Mouse (Mus musculus) megakaryocyte progenitor cell, adult 5-6 weeks (primary cell): ENCODE measurements around the gene Guca1b. TPM values are rescaled to one million over a fixed set of nuclear protein-coding genes. Genes with fewer than 3 reads are reported as not detected.

Experiments
- ATAC-seq: replicated peaks from 2 replicates; pipeline ENCODE4 v1.8.0; 2016; ENCODE audit warnings: mild to moderate bottlenecking, moderate TSS enrichment, inconsistent platforms; ENCODE audit not compliant: poor library complexity
- total RNA-seq, 2 experiments: library from RNA; stranded (forward) in 1 of 2; stranded (reverse) in 1 of 2; fragments of 157-497, 149-512 nt in 1 of 2; fragments of 200-1000 nt in 1 of 2; gene quantifications; 2 replicates each; pipeline versions ENCODE4 v1.2.3 to v1.2.4; 2015 to 2017

Gene Guca1b
- total RNA-seq (2015) (0.32 and 0.86 TPM in 2 replicates), total RNA-seq (2017) (0.37 and 0.81 TPM in 2 replicates)

GRCm38 (mm10) chr17:47385145-47385544 lies at the start of gene Guca1b:
Guca1b (plus strand) TSS chr17:47385393.
- ATAC-seq, result no peak

GRCm38 (mm10) chr17:47343121-47343520 lies 42.1 kb upstream of the Guca1b start:
- ATAC-seq, result no peak

- ATAC-seq, result no peak
These were observed 35.4 kb upstream of the Guca1b start for GRCm38 (mm10) chr17:47349721-47350319.

GRCm38 (mm10) chr17:47359964-47360363 lies 25.2 kb upstream of the Guca1b start:
- peak; percentile 55; the same call in 1 of the 2 replicates for ATAC-seq

DNA sequence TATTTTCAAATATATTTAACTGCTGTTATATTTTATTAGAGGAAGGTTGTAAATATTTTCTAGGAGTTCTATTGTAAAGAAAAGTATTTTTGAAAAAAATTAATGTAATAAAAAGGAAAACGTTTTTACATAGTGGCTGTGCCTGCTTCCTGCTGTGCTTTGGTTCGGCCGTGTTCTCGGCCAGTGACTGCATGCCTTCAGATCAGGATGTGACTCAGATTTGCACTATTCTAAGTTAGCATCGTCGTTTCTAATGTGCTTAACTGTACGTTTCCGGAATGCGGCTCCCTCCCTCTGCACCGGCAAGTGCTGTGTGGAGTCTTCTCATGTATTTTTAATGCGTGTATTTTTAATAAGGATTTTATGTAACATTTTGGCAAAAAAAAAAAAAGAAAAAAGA lies 23.9 kb upstream of the Guca1b start:
- ATAC-seq, result no peak

DNA sequence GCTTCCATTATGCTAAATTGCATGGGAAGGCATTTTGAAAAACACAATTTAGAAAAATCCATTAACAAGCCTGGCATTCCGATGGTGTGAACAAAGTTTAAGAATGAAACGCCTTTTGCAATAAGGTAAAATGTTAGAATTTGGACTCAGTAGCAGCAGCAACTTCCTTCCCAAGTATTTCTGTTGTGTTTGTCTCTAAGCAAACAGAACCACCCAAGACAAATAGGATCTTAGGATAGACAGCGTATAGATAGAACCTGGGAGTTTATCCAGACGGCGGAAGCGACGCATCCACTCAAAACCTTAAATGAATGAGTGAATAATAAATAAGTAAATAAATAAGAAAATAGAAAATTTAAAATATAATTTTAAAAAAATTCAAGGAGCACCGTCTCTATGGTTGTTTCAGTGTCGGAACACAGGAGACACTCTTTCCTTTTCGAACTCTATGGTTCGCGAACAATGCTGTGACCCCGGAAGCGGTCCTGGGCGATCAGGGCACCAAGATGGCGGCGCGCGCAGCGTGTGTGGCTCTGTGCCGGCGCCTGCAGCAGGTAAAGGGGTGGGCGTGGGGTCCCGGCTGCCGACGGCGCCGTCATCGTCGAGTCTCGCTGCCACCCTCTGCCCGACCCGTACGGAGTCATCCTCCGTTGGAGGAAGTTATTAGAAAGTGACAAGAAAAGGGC lies 16.6 kb upstream of the Guca1b start, which contains the start of gene Mrps10:
Gene Mrps10 (plus strand): TSS at position 487 of the 686 bp plus-strand sequence.
- peak; percentile 97 for ATAC-seq

- peak; percentile 64 for ATAC-seq
These were observed 16.1 kb upstream of the Guca1b start for GRCm38 (mm10) chr17:47369087-47369443.

GRCm38 (mm10) chr17:47371451-47371850 lies 13.7 kb upstream of the Guca1b start:
- ATAC-seq, result peak; percentile 74

- ATAC-seq, result no peak
These were observed 11.2 kb upstream of the Guca1b start for GRCm38 (mm10) chr17:47373991-47374390.

GRCm38 (mm10) chr17:47376779-47377280 lies 8.4 kb upstream of the Guca1b start:
- no peak for ATAC-seq

DNA sequence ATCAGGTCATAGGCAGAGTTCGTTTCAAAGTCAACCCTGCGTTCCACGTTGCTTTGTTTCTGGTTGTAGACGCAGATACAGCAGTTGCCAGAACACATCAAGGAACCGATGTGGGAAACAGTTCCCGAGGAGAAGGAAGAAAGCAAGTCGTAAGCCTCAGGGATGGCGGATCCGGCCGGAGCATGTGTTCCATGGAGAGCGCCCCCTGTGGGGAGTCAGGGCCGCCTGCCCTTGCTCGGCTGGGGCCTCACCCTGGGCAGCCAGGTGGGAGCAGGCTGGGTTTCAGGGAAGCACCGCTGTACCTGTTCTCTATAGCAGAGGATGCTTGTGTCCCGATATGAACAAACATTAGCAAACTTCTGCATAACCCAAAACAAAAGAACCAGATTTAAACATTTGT lies 7.1 kb upstream of the Guca1b start:
- ATAC-seq, result no peak

DNA sequence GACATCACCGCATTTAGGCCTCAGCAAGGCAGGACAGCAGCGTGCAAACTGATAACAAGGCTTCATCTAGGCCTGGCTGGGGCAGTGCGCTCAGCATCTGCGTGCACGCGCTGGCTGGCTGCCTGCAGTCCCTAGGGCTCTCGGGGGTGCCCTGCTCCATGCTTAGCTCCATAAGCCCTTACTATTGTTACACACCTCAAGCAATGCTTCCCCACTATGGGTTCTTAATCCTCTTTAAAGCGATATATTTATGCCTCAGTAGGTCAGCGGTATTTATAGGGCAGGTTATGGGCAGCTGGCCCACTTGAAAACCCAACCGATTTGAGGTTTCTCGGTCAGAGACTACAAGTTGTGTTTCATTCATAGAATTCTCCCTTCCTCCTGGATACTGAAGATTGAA lies 3.3 kb upstream of the Guca1b start:
- ATAC-seq, result no peak

DNA sequence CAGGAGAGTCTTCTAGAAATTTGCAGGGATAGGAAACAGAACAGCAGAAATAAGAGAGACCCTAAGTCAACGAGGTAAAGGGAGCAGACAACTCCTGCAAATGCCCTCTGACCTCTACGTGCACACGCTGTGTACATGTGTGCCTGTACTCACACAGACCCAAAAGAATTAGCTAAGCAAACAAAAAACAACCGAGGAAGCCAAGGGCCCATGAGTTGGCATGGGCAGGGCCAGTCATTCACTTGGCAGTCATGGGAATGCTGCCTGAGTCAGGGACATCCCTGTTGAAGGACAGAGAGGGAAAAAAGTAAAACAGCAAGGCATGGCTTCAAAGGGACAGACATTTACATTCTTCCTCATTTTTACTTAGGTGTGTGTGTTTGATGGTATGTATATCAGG lies 1.9 kb upstream of the Guca1b start:
- ATAC-seq, result no peak

DNA sequence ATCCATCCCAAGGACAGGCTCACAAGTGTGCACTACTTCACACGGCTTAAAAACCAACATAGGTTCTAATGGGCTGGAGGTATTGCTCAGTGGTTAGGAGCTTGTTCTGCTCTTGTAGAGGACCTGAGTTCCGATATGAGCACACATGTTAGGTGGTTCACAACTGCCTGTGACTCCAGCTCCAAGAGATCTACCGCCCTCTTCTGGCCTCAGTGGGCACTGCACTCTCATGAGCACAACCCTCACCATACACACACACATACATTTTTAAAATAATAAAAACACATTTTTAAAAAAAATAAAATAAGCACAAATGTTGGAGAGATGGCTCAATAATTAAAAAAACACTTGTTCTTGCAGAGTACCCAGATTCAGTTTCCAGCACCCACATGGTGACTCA lies 1.1 kb upstream of the Guca1b start:
- no peak for ATAC-seq

DNA sequence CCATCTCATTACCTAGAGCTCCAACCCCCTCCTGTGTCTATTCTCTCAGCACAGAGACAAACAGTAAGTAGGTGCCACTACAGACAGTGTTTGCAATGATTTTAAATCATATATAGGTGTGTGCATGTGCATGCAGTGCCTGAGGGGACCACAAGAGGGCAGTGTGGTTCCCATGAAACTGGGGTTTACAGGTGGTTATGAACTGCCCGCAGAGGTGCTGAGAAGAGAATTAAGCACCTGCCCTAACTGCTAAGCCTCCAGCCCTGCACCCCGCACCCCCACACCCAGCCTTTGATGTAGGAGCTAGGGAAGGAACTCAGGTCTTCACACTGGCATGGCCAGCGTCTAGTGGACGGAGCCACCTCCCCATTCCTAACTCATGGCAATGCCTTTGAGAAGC lies 1.5 kb downstream of the Guca1b start:
- peak; percentile 76 for ATAC-seq

DNA sequence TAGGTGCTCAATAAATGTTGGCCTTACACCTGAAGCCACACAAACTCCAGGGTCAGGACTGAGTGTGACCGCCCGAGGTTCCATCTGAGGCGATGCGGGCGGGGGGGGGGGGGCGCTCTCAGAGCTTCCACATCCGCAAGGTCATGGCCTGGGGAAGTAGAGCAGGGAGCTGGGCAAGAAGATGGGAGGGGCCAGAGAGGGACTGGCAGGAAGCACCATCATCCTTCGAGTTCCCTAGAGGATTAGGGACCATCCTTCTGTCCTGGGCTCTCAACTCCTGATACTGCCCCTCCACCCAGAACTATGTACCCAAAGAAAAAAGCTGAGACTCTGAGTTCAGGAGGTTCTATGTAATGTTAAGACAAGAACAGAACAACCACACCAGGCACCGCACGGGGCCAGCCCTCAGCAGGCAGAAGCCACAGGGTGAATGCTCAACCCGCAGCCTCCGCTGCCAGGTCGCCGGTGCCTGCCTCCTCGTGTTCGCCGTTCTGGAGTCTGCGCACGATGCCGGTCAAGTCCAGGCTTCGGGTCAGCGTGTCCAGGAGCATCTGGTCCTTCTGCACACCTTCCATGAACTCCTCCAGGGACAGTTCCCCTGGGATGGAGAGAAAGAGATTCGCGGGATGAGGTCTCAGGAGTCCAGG lies 9.2 kb downstream of the Guca1b start:
- ATAC-seq, result peak; percentile 48

DNA sequence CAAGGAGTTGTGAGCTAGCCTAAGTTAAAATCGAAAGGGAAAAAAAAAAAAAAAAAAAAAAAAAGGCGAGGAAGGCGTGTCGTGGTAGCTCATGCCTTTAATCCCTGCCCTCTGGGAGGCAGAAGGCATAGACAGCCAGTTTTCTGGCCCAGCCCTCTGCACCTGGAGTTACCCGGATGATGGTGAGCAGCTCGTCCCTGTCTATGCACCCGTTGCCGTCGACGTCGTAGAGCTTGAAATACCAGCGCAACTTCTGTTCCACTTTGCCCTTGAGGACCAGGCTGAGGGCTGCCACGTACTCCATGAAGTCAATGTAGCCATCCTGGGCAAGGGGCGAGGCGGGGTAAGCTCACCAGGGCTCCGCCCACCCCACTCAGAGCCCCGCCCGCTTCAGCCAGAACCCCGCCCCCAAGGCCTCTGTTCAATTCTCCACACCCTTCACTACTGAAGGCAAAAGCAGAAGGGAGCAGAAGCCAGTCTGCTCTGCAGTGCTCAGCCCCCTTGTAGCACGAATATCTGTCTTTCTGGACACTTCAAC lies 10.3 kb downstream of the Guca1b start:
- ATAC-seq, result peak; percentile 93

DNA sequence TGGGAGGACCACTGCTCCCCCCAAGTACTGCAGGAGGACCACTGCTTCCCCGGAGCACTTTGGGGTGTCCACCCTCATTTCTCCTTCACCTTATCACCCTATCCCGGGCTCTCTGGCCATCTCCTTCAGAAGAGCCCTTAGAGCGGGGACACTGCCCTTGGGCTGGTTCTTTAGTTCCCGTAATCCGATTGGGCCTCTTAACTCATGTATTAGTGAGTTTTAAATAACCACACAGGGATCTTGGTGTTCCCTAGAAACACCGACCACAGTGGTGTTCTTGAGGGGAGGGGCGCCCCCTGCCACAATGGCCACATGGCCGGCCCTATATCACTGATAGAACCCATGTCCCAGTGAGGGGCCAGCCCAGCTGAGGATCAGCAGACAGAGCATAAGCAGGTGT lies 13.9 kb downstream of the Guca1b start:
- no peak for ATAC-seq

- no peak for ATAC-seq
These were observed 15.3 kb downstream of the Guca1b start, which contains the start of gene Guca1a for GRCm38 (mm10) chr17:47400451-47400850. Guca1a (minus strand) TSS chr17:47400584.

DNA sequence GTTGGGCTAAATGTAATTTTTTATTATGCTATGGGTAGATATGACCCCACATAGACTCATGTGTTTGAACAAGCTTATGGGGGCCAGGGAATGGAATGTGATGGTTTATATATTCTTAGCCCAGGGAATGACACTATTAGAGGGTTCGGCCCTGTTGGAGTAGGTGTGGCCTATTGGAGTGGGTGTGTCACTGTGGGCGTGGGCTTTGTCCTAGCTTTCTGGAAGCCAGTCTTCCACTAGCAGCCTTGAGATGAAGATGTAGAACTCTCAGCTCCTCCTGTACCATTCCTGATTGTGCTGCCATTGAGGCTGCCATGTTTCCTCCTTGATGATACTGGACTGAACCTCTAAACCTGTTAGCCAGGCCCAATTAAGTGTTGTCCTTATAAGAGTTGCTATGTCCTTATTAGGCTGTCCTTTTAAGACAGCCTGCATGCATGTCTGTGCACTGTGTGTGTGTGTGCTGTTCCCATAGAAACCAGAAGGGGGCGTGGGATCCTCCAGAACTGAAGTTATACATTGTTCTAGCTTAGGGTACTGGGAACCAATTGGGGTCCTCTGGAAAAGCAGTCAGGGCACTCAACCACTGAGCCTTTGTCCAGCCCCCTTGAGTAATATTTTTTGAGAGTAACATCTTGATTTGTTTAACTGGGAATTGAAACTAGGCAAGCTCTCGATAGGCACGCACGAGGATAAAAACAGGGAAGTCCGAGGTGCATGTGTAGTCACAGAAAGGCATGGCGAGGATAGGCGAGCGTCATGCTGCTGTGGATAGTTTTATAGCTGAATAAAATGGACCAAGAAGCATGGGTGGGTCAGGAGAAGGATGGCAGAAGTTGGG lies 22.7 kb downstream of the Guca1b start:
- peak; percentile 37; the same call in 1 of the 2 replicates for ATAC-seq

DNA sequence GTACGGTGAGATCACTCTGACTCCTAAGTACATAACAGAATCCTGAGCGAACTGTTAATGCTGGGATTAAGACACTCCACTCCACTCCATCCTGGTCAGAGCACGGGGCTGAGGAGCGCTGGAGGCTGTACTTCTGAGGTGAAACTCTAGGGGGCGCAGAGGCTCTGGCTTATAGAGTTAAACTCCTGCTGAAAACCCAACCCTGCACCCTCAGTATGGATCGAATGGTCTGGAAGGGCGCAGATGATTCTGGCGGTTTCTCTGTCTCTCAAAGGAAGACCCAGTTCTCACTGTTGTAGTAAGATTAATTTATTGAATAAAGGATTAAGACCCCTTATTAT lies 23.3 kb downstream of the Guca1b start:
- peak; percentile 83 for ATAC-seq
